Mouse (Mus musculus) ES-E14 (cell line): ENCODE measurements at regions not wholly inside any gene's neighbourhood (a gene's known extent, or its start where the extent isn't known, plus 50 kb on each side); places are given as distances from the start of the nearest gene placed in this dataset.

ENCODE experiments used
- DNase-seq: peaks from one replicate; pipeline ENCODE4 v3.0.0-alpha.2; 2013; ENCODE audit warnings: low read depth, low spot score
- H3K27ac ChIP-seq: 2 replicates; pipeline ENCODE4 v1.5.1; 2012; ENCODE audit warnings: low read depth, mild to moderate bottlenecking, low read length, moderate library complexity, mixed read lengths; ENCODE audit not compliant: poor library complexity, insufficient read depth, severe bottlenecking
- H3K36me3 ChIP-seq: 2 replicates; pipeline ENCODE4 v1.6.1; 2012; ENCODE audit warnings: mild to moderate bottlenecking, low read length, moderate library complexity, mixed read lengths; ENCODE audit not compliant: control insufficient read depth, poor library complexity, insufficient read depth, severe bottlenecking
- H3K4me1 ChIP-seq, 2 experiments: fragments of 150-350 bp in 1 of 2; sonication (generic) in 1 of 2; 2 replicates each; pipeline ENCODE4 v1.6.1; 2012; ENCODE audit warnings: low read length in 2 of 2, mild to moderate bottlenecking in 1 of 2, mixed read lengths in 1 of 2; ENCODE audit not compliant: control insufficient read depth in 2 of 2, insufficient read depth in 2 of 2, poor library complexity in 1 of 2
- H3K4me3 ChIP-seq, 2 experiments: fragments of 150-350 bp in 1 of 2; sonication (generic) in 1 of 2; 2 replicates each; pipeline ENCODE4 v1.5.1; 2012; ENCODE audit warnings: low read length in 2 of 2, low read depth in 1 of 2, mild to moderate bottlenecking in 1 of 2, mixed read lengths in 1 of 2; ENCODE audit not compliant: insufficient read depth in 1 of 2, poor library complexity in 1 of 2, severe bottlenecking in 1 of 2
- H3K9ac ChIP-seq: 2 replicates; pipeline ENCODE4 v1.6.1; 2012; ENCODE audit warnings: low read depth, mild to moderate bottlenecking, low read length, mixed read lengths; ENCODE audit not compliant: poor library complexity, insufficient read depth, severe bottlenecking
- H3K9me3 ChIP-seq: fragments of 150-350 bp; sonication (generic); 2 replicates; pipeline ENCODE4 v1.6.1; 2012; ENCODE audit warnings: low read depth, mild to moderate bottlenecking, low read length; ENCODE audit not compliant: control insufficient read depth, insufficient read depth
- CHD2 ChIP-seq: IDR thresholded peaks from 2 replicates; pipeline ENCODE4 v1.6.1; 2014; ENCODE audit warnings: mild to moderate bottlenecking, low read depth, low read length, inconsistent platforms
- HCFC1 ChIP-seq: IDR thresholded peaks from 2 replicates; pipeline ENCODE4 v1.6.1; 2012; ENCODE audit warnings: low read length, inconsistent platforms, borderline replicate concordance; ENCODE audit not compliant: insufficient read depth
- MAFK ChIP-seq: IDR thresholded peaks from 2 replicates; pipeline ENCODE4 v1.6.1; 2014; ENCODE audit warnings: mild to moderate bottlenecking, low read depth, low read length, inconsistent platforms; ENCODE audit not compliant: insufficient read depth
- ZC3H11A ChIP-seq: IDR thresholded peaks from 2 replicates; pipeline ENCODE4 v1.6.1; 2012; ENCODE audit warnings: low read depth, mild to moderate bottlenecking, inconsistent platforms, low read length, borderline replicate concordance
- ZNF384 ChIP-seq: IDR thresholded peaks from 2 replicates; pipeline ENCODE4 v1.6.1; 2012; ENCODE audit warnings: low read depth, low read length, inconsistent platforms
- in situ Hi-C, 2 experiments: fragments of 600-800 bp; cut with MboI; formaldehyde crosslinking; loops; one replicate each; pipeline ENCODE4 v1.15.1; 2025; ENCODE audit warnings: low sequenced_read_pairs in 2 of 2, inconsistent platforms in 1 of 2; ENCODE audit not compliant: unreplicated experiment in 2 of 2

- DNase-seq = no peak
- Histone ChIP-seq H3K27ac (no peak overlapping the region), H3K9me3 (no peaks in the 10 kb centered on the region), H3K4me1 (no peaks in the 10 kb centered on the region), H3K36me3 (no peaks in the 10 kb centered on the region), H3K4me3 (no peak overlapping the region), H3K9ac (no peak overlapping the region)
- in situ Hi-C loops = no loop called here
- TF ChIP-seq MAFK = no peak
- TF ChIP-seq HCFC1 = no peak
- TF ChIP-seq ZC3H11A = no peak
- no peak for TF ChIP-seq CHD2
- TF ChIP-seq ZNF384 = no peak
Measured at GRCm38 (mm10) chr5:75472484-75472883, 102.2 kb upstream of the Kit start.

DNA sequence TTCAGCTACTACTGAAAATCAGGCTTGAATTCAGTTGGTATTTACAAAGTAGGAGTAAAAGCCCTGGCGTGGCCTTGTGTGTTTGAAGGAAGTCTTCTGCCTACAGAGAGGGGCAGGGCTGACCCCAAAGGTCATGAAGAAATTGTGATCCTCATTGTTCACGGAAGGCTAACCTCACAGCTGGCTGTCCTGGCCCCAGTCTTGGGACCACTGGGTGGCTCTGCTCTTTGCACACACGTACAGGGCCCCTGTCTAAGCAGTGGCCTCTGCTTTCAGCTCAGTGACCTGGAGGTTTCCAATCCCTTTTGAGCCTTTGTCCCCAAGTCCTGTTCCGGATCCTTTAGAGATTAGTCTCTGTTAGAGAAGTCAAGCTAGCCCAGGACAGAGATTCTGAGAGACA is 99.3 kb upstream of the Kit start:
- TF ChIP-seq ZC3H11A (no peak), ZNF384 (no peak), HCFC1 (no peak), CHD2 (no peak), MAFK (no peak)
- no peak overlapping the region for H3K9ac ChIP-seq
- H3K4me3 ChIP-seq = no peak overlapping the region
- no peak for DNase-seq
- H3K4me1 ChIP-seq = no peaks in the 10 kb centered on the region
- in situ Hi-C loops = no loop called here
- H3K36me3 ChIP-seq = no peaks in the 10 kb centered on the region
- H3K9me3 ChIP-seq = no peaks in the 10 kb centered on the region
- H3K27ac ChIP-seq = no peak overlapping the region

- DNase-seq = no peak
Measured at GRCm38 (mm10) chr5:75478499-75478898, 96.2 kb upstream of the Kit start.

DNA sequence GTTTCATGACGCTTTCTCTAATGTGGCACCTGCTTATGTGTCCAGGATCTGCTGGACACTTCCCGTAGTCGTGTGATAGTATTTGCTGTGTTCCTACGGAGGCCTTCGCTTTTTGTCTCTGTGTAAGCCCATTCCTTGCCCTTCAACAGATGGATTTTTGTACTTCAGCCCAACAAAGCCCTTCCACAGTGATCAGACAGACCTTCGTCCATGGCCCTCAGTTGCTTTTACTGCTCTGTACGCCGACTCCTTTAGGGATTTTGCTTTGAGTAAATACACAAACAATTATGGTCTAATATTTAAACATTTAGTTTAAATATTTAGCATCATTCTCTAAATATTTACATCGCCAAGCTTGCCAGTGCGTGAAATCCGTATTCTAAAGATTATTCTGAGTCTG is 95.6 kb upstream of the Kit start:
- Histone ChIP-seq H3K36me3 (no peaks in the 10 kb centered on the region), H3K4me1 (no peaks in the 10 kb centered on the region), H3K27ac (no peak overlapping the region), H3K9ac (no peak overlapping the region), H3K9me3 (no peaks in the 10 kb centered on the region), H3K4me3 (no peak overlapping the region)
- no peak for DNase-seq
- TF ChIP-seq HCFC1 (no peak), CHD2 (no peak), ZNF384 (no peak), ZC3H11A (no peak), MAFK (no peak)
- in situ Hi-C loops = no loop called here

More at GRCm38 (mm10) chr5:75478499-75478898, 96.2 kb upstream of the Kit start:
- Histone ChIP-seq H3K36me3 (no peaks in the 10 kb centered on the region), H3K4me1 (no peaks in the 10 kb centered on the region), H3K4me3 (no peak overlapping the region), H3K9ac (no peak overlapping the region), H3K9me3 (no peaks in the 10 kb centered on the region), H3K27ac (no peak overlapping the region)
- in situ Hi-C loops = no loop called here
- no peak for TF ChIP-seq ZNF384

DNA sequence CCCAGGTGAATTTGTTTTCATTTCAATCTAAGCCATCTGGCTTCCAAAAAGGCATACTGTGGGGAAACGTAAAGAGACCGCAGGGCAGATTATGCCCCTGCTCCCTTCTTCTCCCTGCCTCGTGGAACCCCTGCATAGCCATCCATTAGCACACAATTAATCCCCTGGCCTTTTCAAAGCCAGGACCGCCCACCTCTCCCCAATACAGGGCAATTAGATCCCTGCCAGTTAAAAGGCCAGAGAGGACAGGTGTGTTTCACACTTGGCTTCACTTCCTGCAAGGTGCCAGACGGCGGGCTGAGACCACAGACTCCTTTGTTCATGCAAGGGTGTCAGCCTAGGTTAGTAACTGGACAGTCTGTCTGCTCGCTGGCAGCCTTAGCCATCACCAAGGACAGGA is 93.1 kb upstream of the Kit start:
- no peaks in the 10 kb centered on the region for H3K36me3 ChIP-seq
- TF ChIP-seq ZNF384 (no peak), MAFK (no peak), ZC3H11A (no peak), HCFC1 (no peak), CHD2 (no peak)

More for the DNA sequence above, 93.1 kb upstream of the Kit start:
- H3K9me3 ChIP-seq = no peaks in the 10 kb centered on the region
- no peak for DNase-seq
- in situ Hi-C loops = no loop called here
- H3K27ac ChIP-seq = no peak overlapping the region
- no peak overlapping the region for H3K4me3 ChIP-seq
- no peaks in the 10 kb centered on the region for H3K4me1 ChIP-seq
- no peak overlapping the region for H3K9ac ChIP-seq
